Mouse (Mus musculus): ENCODE measurements at regions not wholly inside any gene's neighbourhood (a gene's known extent, or its start where the extent isn't known, plus 50 kb on each side); places are given as distances from the start of the nearest gene placed in this dataset.

DNA sequence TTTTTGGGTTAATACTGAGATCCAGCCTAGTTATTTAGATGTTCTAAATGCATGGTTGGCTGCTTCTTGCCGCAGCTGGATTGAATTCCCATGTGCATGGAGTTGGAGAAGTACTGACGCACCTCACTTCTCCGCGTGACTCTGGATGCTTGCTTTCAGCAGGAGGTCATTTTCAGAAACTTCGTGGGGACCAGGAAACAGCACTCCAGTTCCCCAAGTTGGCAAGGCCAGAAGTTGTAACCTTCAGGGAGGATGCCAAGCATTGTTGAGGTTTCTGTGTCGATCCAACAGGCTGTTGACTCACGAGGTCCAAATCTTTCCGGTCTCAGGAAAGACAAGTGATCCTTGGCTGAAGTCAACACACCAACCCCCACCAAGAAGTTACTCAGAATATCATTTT is 167.6 kb upstream of the Dpt start:
- no peak for DNase-seq (ENCODE audit: low spot score)

DNA sequence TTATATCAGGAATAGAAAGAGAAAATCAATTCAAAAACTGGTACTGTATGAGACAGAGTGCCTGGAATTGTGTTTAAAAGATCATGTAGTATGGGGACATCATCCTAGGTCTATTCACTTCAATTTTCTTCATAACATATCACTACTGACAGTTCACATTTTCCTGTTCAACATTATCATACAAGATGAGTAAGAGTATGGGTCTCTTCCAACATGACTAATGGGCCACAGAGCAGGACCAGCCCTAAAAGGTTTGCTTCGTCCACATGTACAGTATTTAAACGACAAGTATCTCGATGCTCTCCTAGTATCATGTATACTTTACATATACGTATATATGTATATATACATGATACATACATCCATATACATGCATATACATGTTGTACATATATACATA is 164.8 kb upstream of the Atp1b1 start:
- no peak for DNase-seq (ENCODE audit: low spot score)

DNA sequence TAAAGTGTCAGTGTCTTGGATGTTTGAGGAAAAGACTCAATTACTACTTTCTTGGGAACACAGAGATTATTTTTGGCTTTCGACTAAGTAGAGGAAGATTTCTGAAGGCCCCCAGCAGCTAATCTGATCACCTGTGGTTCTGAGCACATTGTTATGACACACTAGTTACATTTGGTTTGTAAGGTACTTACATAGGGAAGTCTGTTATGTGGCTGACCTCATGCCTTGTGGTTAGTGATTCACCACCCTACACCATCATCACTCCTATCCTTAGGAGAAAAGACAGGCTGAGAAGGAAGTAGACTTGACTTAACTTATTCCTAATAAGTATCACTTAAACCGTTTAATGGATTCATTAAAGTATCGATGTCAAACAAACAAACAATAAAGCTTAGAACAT is 164.3 kb upstream of the Atp1b1 start:
- DNase-seq (ENCODE audit: low spot score) = no peak

DNA sequence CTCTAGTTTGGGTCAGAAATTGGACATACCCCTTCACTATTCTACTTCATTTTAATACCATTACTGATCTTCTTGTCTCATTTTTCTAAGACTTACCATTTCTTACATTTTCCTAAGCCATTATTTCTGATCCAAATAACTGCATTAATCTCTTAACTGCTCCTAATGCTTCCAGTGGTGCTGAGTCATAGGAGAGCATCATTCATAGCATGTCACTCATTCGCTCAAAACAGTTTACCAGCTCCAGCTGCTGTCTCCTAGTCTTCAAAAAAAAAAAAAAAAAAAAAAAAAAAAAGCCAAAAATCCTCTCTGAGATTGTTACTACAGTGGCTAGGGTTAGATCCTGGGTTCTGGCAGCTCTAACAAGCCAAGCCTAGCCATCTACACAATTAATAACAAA is 162.0 kb upstream of the Atp1b1 start:
- DNase-seq (ENCODE audit: low spot score) = no peak

- DNase-seq (ENCODE audit: low spot score) = peak; percentile 23
These were observed 159.7 kb upstream of the Atp1b1 start for GRCm38 (mm10) chr1:164617871-164618270.

GRCm38 (mm10) chr1:164607061-164607460 is 148.9 kb upstream of the Atp1b1 start:
- no peak for DNase-seq (ENCODE audit: low spot score)

GRCm38 (mm10) chr1:164606141-164606754 is 148.1 kb upstream of the Atp1b1 start:
- no peak for DNase-seq (ENCODE audit: low spot score)

DNA sequence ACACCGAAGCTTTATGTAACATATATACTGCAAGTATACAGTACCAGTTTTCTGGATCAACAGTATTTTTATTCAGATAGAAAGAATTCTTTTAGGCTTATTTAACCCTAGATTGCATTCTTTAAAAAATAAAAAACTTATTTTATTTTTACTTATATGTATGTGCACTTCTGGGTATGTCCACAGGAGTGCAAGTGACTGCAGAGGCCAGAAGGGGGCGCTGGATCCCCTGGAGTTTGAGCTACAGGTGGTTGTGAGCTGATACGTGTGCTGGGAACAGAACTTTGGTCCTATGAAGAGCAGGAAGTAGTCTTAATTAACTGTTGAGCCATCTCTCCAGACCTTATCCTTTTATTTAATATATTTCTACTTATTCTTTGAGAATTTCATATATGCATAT is 145.3 kb upstream of the Atp1b1 start:
- DNase-seq (ENCODE audit: low spot score) = no peak

GRCm38 (mm10) chr1:164602568-164602967 is 144.4 kb upstream of the Atp1b1 start:
- no peak for DNase-seq (ENCODE audit: low spot score)

DNA sequence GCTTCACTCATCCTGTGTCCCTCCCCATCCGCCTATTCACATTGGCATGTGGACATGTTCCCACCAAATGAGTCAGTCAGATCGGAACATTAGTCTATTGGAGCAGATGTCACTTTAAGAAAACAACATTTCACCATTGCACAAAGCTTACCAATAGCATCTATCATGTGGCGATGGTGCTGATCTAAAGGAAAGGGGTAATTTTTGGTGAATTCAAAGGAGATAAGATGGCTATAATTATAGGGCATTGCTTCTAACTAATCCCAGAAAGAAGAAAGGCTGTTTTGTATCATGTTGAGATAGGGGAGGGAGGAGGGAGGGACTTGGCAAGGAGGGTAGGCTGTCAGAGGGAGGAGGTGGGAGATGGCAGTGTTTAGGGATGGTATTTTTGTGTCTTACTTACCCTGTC is 132.1 kb upstream of the Atp1b1 start:
- no peak for DNase-seq (ENCODE audit: low spot score)

GRCm38 (mm10) chr1:164586066-164586989 is 128.2 kb upstream of the Atp1b1 start:
- peak; percentile 80 for DNase-seq (ENCODE audit: low spot score)

DNA sequence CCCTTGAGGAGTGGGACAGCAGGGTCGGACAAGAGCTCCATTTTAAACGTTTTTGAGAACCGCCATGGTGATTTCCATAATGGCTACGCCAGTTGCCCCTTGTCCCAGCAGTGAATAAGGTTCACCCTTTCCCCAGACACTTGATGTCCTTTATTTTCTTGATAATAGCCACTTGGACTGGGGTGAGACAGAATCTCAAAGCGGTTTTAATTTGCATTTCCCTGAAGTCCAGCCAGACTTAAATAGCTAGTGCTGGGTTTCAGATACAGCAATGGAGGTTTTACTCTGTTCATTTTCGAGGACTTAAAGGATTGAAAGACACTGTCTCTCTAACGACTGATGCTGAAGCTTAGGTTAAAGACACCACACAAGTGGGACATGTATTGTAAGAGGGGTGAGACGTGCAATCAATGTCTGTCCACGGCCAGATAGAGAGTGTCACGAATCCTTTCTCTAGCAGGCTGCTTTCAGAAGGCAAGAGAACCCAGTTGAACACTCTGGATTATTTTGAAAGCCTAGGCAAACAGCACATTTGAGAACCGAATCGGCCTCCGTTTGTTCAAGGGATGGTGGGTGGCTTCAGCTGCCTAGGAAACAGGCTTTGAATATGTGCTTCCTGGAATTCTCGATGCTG is 118.8 kb upstream of the Atp1b1 start:
- DNase-seq (ENCODE audit: low spot score) = peak; percentile 56

DNA sequence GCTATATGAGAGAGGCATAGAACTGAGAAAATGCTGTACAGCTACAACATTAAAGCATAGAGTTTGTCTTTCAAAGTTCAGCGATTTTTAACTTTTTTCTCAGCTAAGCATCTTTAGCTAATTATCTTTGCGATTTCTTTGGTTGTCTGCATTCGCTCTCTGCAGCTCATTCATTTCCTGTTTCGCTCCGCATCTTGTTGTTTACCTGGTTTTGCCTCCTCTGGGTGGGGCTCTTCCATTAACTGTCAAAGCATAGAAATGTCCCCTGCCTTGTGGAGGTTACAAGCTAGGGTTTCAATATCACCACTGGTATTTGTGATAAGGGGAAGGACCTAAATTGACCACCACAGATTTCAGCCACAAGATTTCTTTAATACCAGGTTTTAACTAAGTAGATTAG is 115.5 kb upstream of the Atp1b1 start:
- no peak for DNase-seq (ENCODE audit: low spot score)

GRCm38 (mm10) chr1:164572183-164572582 is 114.0 kb upstream of the Atp1b1 start:
- DNase-seq (ENCODE audit: low spot score) = no peak

DNA sequence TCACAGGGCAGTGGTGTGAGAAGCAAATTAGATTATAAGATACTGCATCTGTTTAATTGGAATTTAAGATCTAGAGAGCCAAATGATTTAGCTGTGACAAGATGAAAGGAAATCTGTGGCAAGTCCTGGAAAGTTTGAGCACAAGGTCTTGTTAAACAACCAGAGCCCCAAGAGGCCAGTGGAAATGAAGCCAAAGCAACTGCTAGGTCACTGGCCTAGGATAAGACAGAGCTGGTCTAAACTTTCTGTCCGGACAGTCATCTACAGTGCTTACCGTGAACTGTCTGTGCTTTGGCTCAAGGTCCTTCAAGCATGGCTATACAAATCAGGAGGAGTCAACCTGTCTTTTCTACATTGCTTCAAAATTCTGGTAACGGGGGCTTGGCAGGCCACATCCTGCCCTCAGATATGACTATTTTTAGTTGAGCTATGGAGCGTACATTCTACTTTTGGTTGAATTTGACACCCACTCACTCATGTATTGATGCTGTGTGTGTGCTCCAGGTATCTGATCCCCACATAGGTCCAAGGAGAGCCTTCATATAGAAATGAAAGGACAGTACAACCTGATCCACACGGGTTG is 113.4 kb upstream of the Atp1b1 start:
- DNase-seq (ENCODE audit: low spot score) = no peak

- DNase-seq (ENCODE audit: low spot score) = no peak
These were observed 106.7 kb upstream of the Atp1b1 start for GRCm38 (mm10) chr1:164564847-164565246.

DNA sequence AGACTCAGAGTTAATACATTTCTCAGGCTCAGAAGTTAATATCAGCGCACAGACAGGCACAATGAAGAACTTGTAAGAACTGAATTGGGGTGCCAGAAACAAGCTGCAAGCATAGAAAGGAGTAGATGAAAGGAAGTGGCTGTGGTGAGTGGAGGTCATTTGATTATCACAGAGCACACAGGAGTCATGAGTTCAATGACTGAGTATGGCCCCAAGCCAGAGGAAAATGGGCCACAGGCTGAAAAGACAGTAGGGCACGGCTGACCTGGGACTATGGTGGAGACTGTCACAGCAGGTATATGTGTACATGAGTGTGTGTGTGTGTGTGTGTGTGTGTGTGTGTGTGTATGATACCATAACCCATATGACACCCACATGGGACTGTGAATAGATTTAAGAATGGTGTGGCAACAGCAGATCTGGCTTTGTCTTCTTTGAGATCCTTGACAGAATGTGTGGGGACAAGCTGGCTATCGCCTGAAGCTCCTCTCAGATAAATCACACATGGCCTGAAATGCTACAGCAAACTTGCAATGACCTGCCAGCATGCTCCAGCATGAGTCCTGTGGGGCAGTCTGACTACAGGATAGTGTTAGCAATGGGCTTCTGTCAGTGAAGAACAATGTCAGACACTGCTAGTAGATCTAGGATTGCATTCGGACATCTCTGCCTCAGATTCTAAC is 101.5 kb upstream of the Atp1b1 start:
- DNase-seq (ENCODE audit: low spot score) = no peak

DNA sequence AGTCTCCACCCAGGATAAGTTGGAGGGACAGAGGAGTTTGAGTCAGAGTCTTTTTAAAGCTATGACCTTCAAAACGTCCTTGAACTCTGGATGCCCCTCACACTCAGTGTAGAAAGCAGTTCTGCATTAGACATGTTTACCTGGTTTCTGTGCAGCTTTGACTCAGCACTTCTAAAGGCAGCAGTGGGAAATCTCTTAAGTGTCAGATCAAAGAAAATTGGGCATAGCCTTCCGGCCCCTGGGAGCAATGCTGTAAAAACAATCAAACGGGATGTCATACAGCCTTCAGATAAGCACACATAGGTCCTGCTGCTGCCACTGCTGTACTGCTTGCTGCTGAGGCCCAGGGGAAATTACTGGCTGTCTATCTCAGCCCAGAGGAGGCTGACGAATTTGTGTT is 94.5 kb upstream of the Atp1b1 start:
- no peak for DNase-seq (ENCODE audit: low spot score)

DNA sequence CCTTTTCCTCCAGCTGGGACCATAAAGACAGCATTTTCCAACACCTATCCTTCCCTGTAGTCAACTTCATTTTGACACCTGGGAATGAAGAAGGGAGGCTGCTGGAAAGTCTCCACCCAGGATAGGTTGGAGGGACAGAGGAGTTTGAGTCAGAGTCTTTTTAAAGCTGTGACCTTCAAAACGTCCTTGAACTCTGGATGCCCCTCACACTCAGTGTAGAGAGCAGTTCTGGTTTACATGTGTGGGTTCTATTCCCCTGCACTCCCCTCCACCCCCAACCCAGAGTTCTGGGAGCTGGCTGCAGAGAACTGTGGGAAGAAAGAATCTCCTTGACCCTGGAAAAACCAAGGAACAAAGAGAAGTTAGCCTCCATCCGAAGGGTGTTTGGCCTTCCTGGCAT is 92.9 kb upstream of the Atp1b1 start:
- no peak for DNase-seq (ENCODE audit: low spot score)

DNA sequence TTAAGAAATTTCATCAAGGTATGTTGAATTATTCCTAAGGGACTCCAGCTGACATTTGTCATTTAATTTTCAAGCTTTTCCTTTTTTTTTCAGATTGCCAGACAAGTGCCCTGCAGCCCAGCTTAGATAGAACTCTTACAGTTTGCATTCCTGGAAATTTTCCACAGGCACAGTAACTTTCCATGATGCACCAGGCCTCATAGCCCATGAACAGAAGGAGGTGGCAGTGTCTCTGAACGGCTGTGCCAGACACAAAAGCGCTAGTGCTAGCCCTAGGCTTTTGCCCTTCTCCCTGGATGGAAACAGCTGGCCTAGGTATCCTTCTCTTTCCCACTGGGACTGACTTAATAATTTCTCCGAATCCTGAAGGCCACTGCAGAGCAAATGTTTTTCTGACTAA is 92.4 kb upstream of the Atp1b1 start:
- DNase-seq (ENCODE audit: low spot score) = no peak

GRCm38 (mm10) chr1:164548071-164548470 is 89.9 kb upstream of the Atp1b1 start:
- no peak for DNase-seq (ENCODE audit: low spot score)

DNA sequence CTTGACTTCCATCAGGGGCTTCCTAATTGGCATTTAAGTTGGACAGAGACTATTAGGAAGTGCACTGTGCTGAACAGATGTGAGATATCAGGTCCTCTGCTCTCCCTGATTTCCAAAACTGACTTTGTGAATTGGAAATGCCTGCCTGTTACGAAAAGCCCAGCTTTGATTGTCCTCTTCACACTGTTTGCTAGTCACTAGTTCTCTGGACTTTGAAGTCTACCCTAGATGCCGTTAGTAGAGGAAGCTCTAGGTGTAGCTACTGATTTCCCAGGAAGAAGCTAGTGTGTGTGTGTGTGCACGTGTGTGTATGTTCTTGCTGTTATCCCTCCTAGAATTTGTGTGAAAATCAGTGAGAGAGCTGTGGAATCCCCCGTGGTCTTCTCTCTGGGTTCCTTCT is 87.7 kb upstream of the Atp1b1 start:
- no peak for DNase-seq (ENCODE audit: low spot score)

Measured in left cerebral cortex, adult 11 months (tissue).